Mouse (Mus musculus): ENCODE measurements around the gene Pink1.

- TF ChIP-seq POLR2A (IDR thresholded peaks at IDR 0.05; ENCODE audit: low read depth, low read length) = no peak
- no peak for TF ChIP-seq CTCF (IDR thresholded peaks at IDR 0.05; ENCODE audit: extremely low read depth, insufficient read depth, insufficient read length, insufficient replicate concordance)
Measured at GRCm38 (mm10) chr4:138370996-138371516, 44.9 kb upstream of the Pink1 start.
